Mouse (Mus musculus): ENCODE measurements around the gene Cep89. TPM values are rescaled to one million over a fixed set of nuclear protein-coding genes. Genes with fewer than 3 reads are reported as not detected.
A peak's percentile ranks its signal among the peaks of the same experiment; 100 is the strongest.

The Cep89 gene
- polyA plus RNA-seq, 1 experiment from 2014 or later = 38.1 TPM

- ChIA-PET CTCF (no interaction called here), POLR2A (no interaction called here)
- DNase-seq (ENCODE audit: low read depth, low spot score) (no peak), ATAC-seq (no peak)
- no peak for TF ChIP-seq CTCF (IDR thresholded peaks at IDR 0.05)
- no peaks in the 10 kb centered on the region for H3K27me3 ChIP-seq
- in situ Hi-C loops (cut with MboI; ENCODE audit: low pct_unique_long_range_greater_than_20kb) = no loop called here
These were observed 50.7 kb downstream of the Cep89 start for GRCm38 (mm10) chr7:35447501-35447900.

- H3K27me3 ChIP-seq = no peaks in the 10 kb centered on the region
- TF ChIP-seq CTCF (IDR thresholded peaks at IDR 0.05) = no peak
- POLR2A ChIA-PET = no interaction called here
- no peak for ATAC-seq
- in situ Hi-C loops (cut with MboI; ENCODE audit: low pct_unique_long_range_greater_than_20kb) = no loop called here
- CTCF ChIA-PET = no interaction called here
- no peak for DNase-seq (ENCODE audit: low read depth, low spot score)
These were observed 51.4 kb downstream of the Cep89 start, which contains the start of gene Slc7a9 for GRCm38 (mm10) chr7:35447996-35448846. Gene Slc7a9 (plus strand): TSS chr7:35448796.

- DNase-seq (ENCODE audit: low read depth, low spot score) (no peak), ATAC-seq (no peak)
- CTCF ChIA-PET = no interaction called here
- TF ChIP-seq CTCF (IDR thresholded peaks at IDR 0.05) = no peak
- in situ Hi-C loops (cut with MboI; ENCODE audit: low pct_unique_long_range_greater_than_20kb) = no loop called here
- H3K27me3 ChIP-seq = peaks cover 2% of the 10 kb centered on the region
- POLR2A ChIA-PET = interaction anchor here (0.6 kb wide), 1 partner anchor 49 kb away, joined by 3 read pairs; no protein-coding TSS in a partner anchor
These were observed 52.0 kb downstream of the Cep89 start for GRCm38 (mm10) chr7:35448867-35449266.

- H3K27me3 ChIP-seq = peaks cover 5% of the 10 kb centered on the region
- ChIA-PET POLR2A (no interaction called here), CTCF (no interaction called here)
- no peak for ATAC-seq
- in situ Hi-C loops (cut with MboI; ENCODE audit: low pct_unique_long_range_greater_than_20kb) = no loop called here
- no peak for TF ChIP-seq CTCF (IDR thresholded peaks at IDR 0.05)
- DNase-seq (ENCODE audit: low read depth, low spot score) = no peak
These were observed 59.4 kb downstream of the Cep89 start for GRCm38 (mm10) chr7:35456091-35456814.

- ChIA-PET POLR2A (no interaction called here), CTCF (no interaction called here)
- TF ChIP-seq CTCF (IDR thresholded peaks at IDR 0.05) = no peak
- H3K27me3 ChIP-seq = peaks cover 4% of the 10 kb centered on the region
- in situ Hi-C loops (cut with MboI; ENCODE audit: low pct_unique_long_range_greater_than_20kb) = no loop called here
- no peak for ATAC-seq
- DNase-seq (ENCODE audit: low read depth, low spot score) = no peak
These were observed 64.1 kb downstream of the Cep89 start for GRCm38 (mm10) chr7:35460971-35461370.

GRCm38 (mm10) chr7:35465027-35465426 is 68.2 kb downstream of the Cep89 start:
- in situ Hi-C loops (cut with MboI; ENCODE audit: low pct_unique_long_range_greater_than_20kb) = no loop called here
- ChIA-PET POLR2A (no interaction called here), CTCF (no interaction called here)

GRCm38 (mm10) chr7:35467856-35468255 is 71.0 kb downstream of the Cep89 start:
- peaks cover 26% of the 10 kb centered on the region for H3K27me3 ChIP-seq
- ChIA-PET CTCF (no interaction called here), POLR2A (no interaction called here)
- in situ Hi-C loops (cut with MboI; ENCODE audit: low pct_unique_long_range_greater_than_20kb) = no loop called here
- ATAC-seq (no peak), DNase-seq (ENCODE audit: low read depth, low spot score) (no peak)
- TF ChIP-seq CTCF (IDR thresholded peaks at IDR 0.05) = no peak

More at GRCm38 (mm10) chr7:35465027-35465426, 68.2 kb downstream of the Cep89 start:
- peaks cover 20% of the 10 kb centered on the region for H3K27me3 ChIP-seq
- no peak for TF ChIP-seq CTCF (IDR thresholded peaks at IDR 0.05)
- DNase-seq (ENCODE audit: low read depth, low spot score) (no peak), ATAC-seq (no peak)

GRCm38 (mm10) chr7:35470794-35471193 is 74.0 kb downstream of the Cep89 start:
- peaks cover 43% of the 10 kb centered on the region for H3K27me3 ChIP-seq
- no peak for ATAC-seq
- TF ChIP-seq CTCF (IDR thresholded peaks at IDR 0.05) = peak; percentile 3
- ChIA-PET POLR2A (interaction anchor here (0.6 kb wide), 1 partner anchor 631 kb away, joined by 3 read pairs; no protein-coding TSS in a partner anchor), CTCF (no interaction called here)
- in situ Hi-C loops (cut with MboI; ENCODE audit: low pct_unique_long_range_greater_than_20kb) = no loop called here
- DNase-seq (ENCODE audit: low read depth, low spot score) = no peak

- ChIA-PET POLR2A (no interaction called here), CTCF (interaction anchor here (0.8 kb wide), 1 partner anchor 10 kb away, joined by 3 read pairs; no protein-coding TSS in a partner anchor)
- TF ChIP-seq CTCF (IDR thresholded peaks at IDR 0.05) = no peak
- peaks cover 58% of the 10 kb centered on the region for H3K27me3 ChIP-seq
- in situ Hi-C loops (cut with MboI; ENCODE audit: low pct_unique_long_range_greater_than_20kb) = no loop called here
- DNase-seq (ENCODE audit: low read depth, low spot score) (no peak), ATAC-seq (no peak)
These were observed 79.6 kb downstream of the Cep89 start for GRCm38 (mm10) chr7:35476457-35476856.

- in situ Hi-C loops (cut with MboI; ENCODE audit: low pct_unique_long_range_greater_than_20kb) = no loop called here
- DNase-seq (ENCODE audit: low read depth, low spot score) (no peak), ATAC-seq (no peak)
- no peak for TF ChIP-seq CTCF (IDR thresholded peaks at IDR 0.05)
- ChIA-PET POLR2A (no interaction called here), CTCF (no interaction called here)
- H3K27me3 ChIP-seq = peaks cover 30% of the 10 kb centered on the region
These were observed 88.3 kb downstream of the Cep89 start for GRCm38 (mm10) chr7:35485126-35485525.

- ATAC-seq (no peak), DNase-seq (ENCODE audit: low read depth, low spot score) (no peak)
- no peak for TF ChIP-seq CTCF (IDR thresholded peaks at IDR 0.05)
- peaks cover 24% of the 10 kb centered on the region for H3K27me3 ChIP-seq
- CTCF ChIA-PET = interaction anchor here (1.1 to 1.3 kb wide), 2 partner anchors 10 to 15 kb away, joined by 3 read pairs; no protein-coding TSS in a partner anchor
- in situ Hi-C loops (cut with MboI; ENCODE audit: low pct_unique_long_range_greater_than_20kb) = no loop called here
- POLR2A ChIA-PET = no interaction called here
These were observed 89.7 kb downstream of the Cep89 start for GRCm38 (mm10) chr7:35486553-35486952.

Other genes with a start within 250 kb of the Cep89 start
- gene Slc7a10, start 210.7 kb upstream of the Cep89 start, polyA plus RNA-seq (2021) = not detected
- gene Lrp3, start 181.5 kb upstream of the Cep89 start, polyA plus RNA-seq (2021) = 5.1 TPM
- 15.5 TPM for gene Gpatch1, start 78.6 kb upstream of the Cep89 start, polyA plus RNA-seq (2021)
- 21.4 TPM for gene Rhpn2, start 62.9 kb upstream of the Cep89 start, polyA plus RNA-seq (2021)
- gene Faap24, start 199 bp upstream of the Cep89 start, polyA plus RNA-seq (2021) = 7.1 TPM
- gene Slc7a9, start 51.8 kb downstream of the Cep89 start, polyA plus RNA-seq (2021) = not detected
- gene Tdrd12, start 140.7 kb downstream of the Cep89 start, polyA plus RNA-seq (2021) = 0.05 TPM
- 72.4 TPM for gene Nudt19, start 159.3 kb downstream of the Cep89 start, polyA plus RNA-seq (2021)
- gene Rgs9bp, start 188.5 kb downstream of the Cep89 start, polyA plus RNA-seq (2021) = 0.30 TPM
- gene Ankrd27, start 189.2 kb downstream of the Cep89 start, polyA plus RNA-seq (2021) = 31.4 TPM